Mouse (Mus musculus) thymus, adult 2 months (tissue): ENCODE results near the gene Lrrc28. TPM values are rescaled to one million over a fixed set of nuclear protein-coding genes. Genes with fewer than 3 reads are reported as not detected.

ENCODE experiments used
- DNase-seq: peaks from one replicate; pipeline ENCODE4 v3.0.0; 2021
- H3K27ac ChIP-seq: fragments of 200-500 bp; 2 replicates; pipeline ENCODE4 v1.5.1; 2012; ENCODE audit warnings: low read length, control low read depth; ENCODE audit not compliant: control insufficient read depth, insufficient read depth
- H3K27me3 ChIP-seq: fragments of 200-500 bp; 2 replicates; pipeline ENCODE4 v1.6.1; 2012; ENCODE audit warnings: mild to moderate bottlenecking, low read length, moderate library complexity, mixed read lengths; ENCODE audit not compliant: control insufficient read depth, insufficient read depth
- H3K36me3 ChIP-seq: fragments of 200-500 bp; 2 replicates; pipeline ENCODE4 v1.6.1; 2012; ENCODE audit warnings: mild to moderate bottlenecking, low read length, moderate library complexity; ENCODE audit not compliant: control insufficient read depth, insufficient read depth
- H3K4me1 ChIP-seq: fragments of 200-500 bp; replicated peaks from 2 replicates; pipeline ENCODE4 v1.6.1; 2012; ENCODE audit warnings: low read length; ENCODE audit not compliant: control insufficient read depth, insufficient read depth
- H3K4me3 ChIP-seq: fragments of 200-500 bp; 2 replicates; pipeline ENCODE4 v1.5.1; 2012; ENCODE audit warnings: mild to moderate bottlenecking, low read length, control low read depth, moderate library complexity; ENCODE audit not compliant: control insufficient read depth, insufficient read depth
- CTCF ChIP-seq: fragments of 200-500 bp; IDR thresholded peaks from 2 replicates; pipeline ENCODE4 v1.5.1; 2012; ENCODE audit warnings: mild to moderate bottlenecking, control low read depth, low read length, moderate library complexity, borderline replicate concordance; ENCODE audit not compliant: control insufficient read depth, poor library complexity, insufficient read depth; ENCODE audit errors: extremely low read depth
- POLR2A ChIP-seq: fragments of 200-500 bp; IDR thresholded peaks from 2 replicates; pipeline ENCODE4 v1.6.1; 2012; ENCODE audit warnings: mild to moderate bottlenecking, low read length, control low read depth, moderate library complexity; ENCODE audit not compliant: control insufficient read depth, poor library complexity, insufficient read depth; ENCODE audit errors: extremely low read depth
- WGBS: fragments of 180-500 bp; shearing (Covaris S2); methylation state at CpG from one replicate; pipeline ENCODE4 v1.1.7; 2018; 5-methylcytosine and 5-hydroxymethylcytosine counted together
- polyA plus RNA-seq: library from polyadenylated mRNA; depleted of rRNA; stranded (reverse); fragments of >200 nt; gene quantifications from 2 replicates; pipeline ENCODE4 v1.2.3, GENCODE M21; 2012

Lrrc28 gene
- polyA plus RNA-seq, 1 experiment, result 39.4 TPM

DNA sequence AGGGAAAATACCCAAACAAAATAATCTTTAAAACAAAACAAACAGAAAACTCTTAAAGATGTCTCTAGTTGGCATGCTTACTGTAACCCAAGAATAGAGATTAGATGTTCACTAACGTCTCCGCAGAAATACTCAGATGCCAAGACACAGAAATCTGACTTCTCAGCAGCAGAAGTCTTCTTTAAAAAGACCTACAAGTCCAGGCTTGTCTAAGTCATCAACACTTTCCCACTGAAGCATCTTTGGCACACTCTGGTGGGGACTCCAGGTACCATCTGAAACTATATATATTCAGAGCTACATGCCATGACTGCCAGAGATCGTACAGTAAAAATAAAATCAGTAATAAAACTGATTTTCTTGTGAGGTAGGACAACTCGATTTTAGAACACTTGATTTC is 25.2 kb downstream of the Lrrc28 start:
- TF ChIP-seq POLR2A (no peak), CTCF (no peak)
- H3K27me3 ChIP-seq, result no peaks in the 10 kb centered on the region
- no peaks in the 10 kb centered on the region; the same call in 1 of the 2 replicates for H3K4me1 ChIP-seq
- H3K27ac ChIP-seq, result no peak overlapping the region
- WGBS, result 93% methylated on average over 4 of the region's 4 CpGs
- no peak overlapping the region for H3K4me3 ChIP-seq
- no peaks in the 10 kb centered on the region for H3K36me3 ChIP-seq
- DNase-seq, result no peak

DNA sequence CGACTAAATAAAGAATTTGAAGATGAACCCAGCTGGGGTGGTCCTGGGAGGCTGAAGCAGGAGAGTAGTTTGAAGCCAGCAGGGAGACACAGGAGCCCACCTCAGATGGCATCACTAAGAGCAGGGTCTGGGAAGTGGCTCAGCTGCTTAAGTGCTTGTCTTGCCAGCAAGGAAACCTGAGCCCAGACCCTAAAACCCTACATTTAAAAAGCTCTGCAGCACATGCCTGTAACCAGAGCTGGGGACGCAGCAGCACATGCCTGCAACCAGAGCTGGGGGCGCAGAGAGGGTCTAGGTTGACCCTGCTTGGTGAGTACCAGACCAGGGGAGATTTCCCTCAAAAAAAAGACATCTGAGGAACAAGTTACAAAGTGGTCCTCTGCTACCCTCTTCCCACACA is 26.8 kb downstream of the Lrrc28 start:
- Histone ChIP-seq H3K27ac (no peak overlapping the region), H3K4me3 (no peak overlapping the region), H3K4me1 (no peaks in the 10 kb centered on the region; the same call in 1 of the 2 replicates), H3K27me3 (no peaks in the 10 kb centered on the region), H3K36me3 (no peaks in the 10 kb centered on the region)
- no peak for DNase-seq
- TF ChIP-seq CTCF, result no peak
- 96% methylated on average over 3 of the region's 3 CpGs for WGBS

DNA sequence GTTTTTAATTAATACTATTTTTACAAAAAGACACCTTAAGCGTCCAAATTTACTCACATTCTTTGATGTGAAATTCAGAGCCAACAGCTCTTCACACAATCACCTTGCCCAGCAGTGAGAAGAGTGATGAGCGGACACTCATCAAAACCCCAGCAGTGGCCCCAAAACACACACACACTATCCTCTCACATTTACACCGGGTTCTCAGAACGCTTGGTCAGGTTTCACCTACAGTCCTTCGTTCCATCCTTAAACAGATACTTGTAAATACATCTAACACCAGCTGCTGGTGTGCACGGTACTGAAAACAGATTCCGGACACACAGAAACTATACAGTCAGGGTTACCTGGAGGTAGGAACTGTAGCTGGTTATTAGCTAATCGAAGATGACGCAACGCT is 27.4 kb downstream of the Lrrc28 start:
- no peaks in the 10 kb centered on the region for H3K4me1 ChIP-seq

GRCm38 (mm10) chr7:67616890-67617289 is 28.2 kb downstream of the Lrrc28 start:
- WGBS, result 75% methylated on average over 4 of the region's 4 CpGs
- Histone ChIP-seq H3K4me3 (no peak overlapping the region), H3K36me3 (no peaks in the 10 kb centered on the region), H3K4me1 (no peaks in the 10 kb centered on the region), H3K27me3 (no peaks in the 10 kb centered on the region), H3K27ac (no peak overlapping the region)
- no peak for TF ChIP-seq CTCF
- no peak for TF ChIP-seq POLR2A
- DNase-seq, result no peak

More for the DNA sequence above, 27.4 kb downstream of the Lrrc28 start:
- H3K27ac ChIP-seq, result no peak overlapping the region
- no peak for DNase-seq
- no peak overlapping the region for H3K4me3 ChIP-seq
- TF ChIP-seq POLR2A (no peak), CTCF (no peak)
- no peaks in the 10 kb centered on the region for H3K27me3 ChIP-seq
- WGBS, result 96% methylated on average over 10 of the region's 10 CpGs
- H3K36me3 ChIP-seq, result no peaks in the 10 kb centered on the region

DNA sequence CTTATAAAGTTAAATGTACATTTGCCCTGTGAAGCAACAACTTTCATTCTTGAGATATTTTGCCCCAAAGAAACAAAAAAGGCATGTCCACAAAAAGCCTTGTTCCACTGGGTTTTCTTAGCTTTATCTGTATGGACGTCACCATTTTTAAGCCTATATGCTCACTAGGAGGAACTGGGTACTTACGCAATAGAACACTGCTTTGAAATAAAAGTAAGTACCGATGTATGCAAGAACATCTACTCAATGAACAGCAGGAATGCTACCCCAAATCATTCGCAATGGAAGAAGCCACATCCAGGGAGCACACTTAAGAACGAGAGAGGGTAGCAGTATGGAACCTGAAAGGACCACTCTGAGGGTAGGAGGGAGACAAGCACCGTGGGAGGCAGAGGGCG is 30.6 kb downstream of the Lrrc28 start:
- Histone ChIP-seq H3K27ac (no peak overlapping the region), H3K27me3 (no peaks in the 10 kb centered on the region), H3K4me1 (no peaks in the 10 kb centered on the region), H3K36me3 (no peaks in the 10 kb centered on the region), H3K4me3 (no peak overlapping the region)
- 92% methylated on average over 7 of the region's 7 CpGs for WGBS
- no peak for DNase-seq
- TF ChIP-seq POLR2A (no peak), CTCF (no peak)

DNA sequence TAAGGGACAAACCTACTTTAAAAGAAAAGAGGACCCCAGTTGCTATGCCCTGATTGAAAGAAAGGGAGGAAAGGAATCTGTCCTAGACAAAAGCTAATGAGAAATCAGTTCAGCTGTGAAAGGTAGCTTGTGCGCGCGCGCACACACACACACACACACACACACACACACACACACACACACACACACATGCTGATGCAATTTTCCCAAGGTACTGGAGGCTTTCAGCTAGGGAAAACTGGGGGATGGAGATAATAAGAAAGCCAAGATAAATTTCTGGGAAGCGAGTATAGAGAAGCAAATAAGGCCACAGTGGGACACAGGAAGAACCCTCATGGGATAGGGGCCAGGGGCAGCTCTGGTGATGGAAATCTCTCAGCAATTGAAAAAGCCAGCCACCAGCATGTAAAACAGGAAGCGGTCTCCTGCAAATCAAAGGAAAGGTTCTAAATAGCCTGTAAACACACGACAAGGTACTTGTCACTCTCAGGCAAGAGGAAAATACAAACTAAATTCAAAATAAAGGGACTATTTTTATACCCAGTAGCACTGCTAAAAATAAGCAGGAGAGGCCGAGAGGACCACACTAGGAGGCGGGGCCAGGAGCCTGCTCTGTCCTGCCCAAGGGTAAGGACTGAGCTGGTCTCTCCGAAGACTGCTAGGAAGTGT is 31.1 kb downstream of the Lrrc28 start:
- no peak overlapping the region for H3K27ac ChIP-seq
- DNase-seq, result no peak
- H3K4me3 ChIP-seq, result no peak overlapping the region
- H3K4me1 ChIP-seq, result no peaks in the 10 kb centered on the region
- TF ChIP-seq CTCF (no peak), POLR2A (no peak)
- H3K27me3 ChIP-seq, result no peaks in the 10 kb centered on the region
- WGBS, result 93% methylated on average over 10 of the region's 10 CpGs
- no peaks in the 10 kb centered on the region for H3K36me3 ChIP-seq
